Mouse (Mus musculus) layer of hippocampus, postnatal 10 days (tissue): ENCODE data around the gene Ednra. TPM values are rescaled to one million over a fixed set of nuclear protein-coding genes. Genes with fewer than 3 reads are reported as not detected.
"Not testable (repeated sequence)": the region's sequence is repeated elsewhere in the genome, so short reads cannot be mapped to it uniquely, and the experiment has no call there.

ENCODE experiments used
- DNase-seq, 2 experiments: peaks; one replicate each; pipeline ENCODE4 v3.0.0; 2021; ENCODE audit warnings: low spot score in 2 of 2
- total RNA-seq, 2 experiments: library from RNA; stranded (reverse); gene quantifications; 2 replicates each; pipeline ENCODE4 v1.2.3; 2021

Ednra gene
- total RNA-seq, 2 experiments from 2014 or later: 7.4 to 7.7 TPM

- no peak for DNase-seq
Observed at GRCm38 (mm10) chr8:77723018-77723417, 1.2 kb downstream of the Ednra start.

DNA sequence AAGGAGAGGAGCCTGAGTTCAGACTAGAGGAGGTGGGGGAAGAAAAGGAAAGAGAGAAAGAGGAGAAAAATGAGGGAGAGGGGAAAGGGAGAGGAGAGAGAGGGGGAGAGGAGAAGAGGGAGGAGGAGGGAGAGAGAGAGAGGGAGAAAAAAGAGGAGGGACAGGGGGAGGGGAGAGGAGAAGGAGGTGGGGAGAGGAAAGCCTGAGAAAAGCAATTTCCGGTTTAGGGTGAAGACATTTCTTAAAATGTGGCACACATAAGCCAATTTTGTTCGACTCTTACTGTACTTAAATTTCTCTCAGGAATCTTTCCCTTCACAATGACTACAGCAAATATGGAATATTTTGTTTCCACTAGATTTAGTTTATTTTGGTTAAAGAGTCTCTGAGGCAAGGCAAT lies 5.3 kb downstream of the Ednra start:
- no peak for DNase-seq

DNA sequence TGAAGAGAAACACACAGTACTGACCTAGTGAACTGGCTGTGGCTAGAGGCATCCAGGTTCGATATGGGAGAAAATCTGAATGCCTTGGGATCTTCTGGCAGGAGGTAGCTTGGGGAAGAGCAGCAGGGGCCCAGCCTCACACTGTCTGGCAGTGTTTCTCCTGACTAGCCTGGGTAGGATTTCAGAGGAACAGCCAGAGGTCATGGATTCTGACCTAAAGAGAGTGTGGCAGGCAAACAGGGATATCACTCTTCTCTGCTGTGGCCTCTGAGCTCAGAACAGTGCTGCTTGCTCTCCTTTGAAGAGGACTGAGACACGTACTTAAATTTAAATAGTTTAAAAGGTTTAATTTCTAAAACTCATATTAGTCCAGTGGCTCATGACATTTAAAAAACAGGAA lies 7.2 kb downstream of the Ednra start:
- DNase-seq: no peak

GRCm38 (mm10) chr8:77714455-77714854 lies 9.8 kb downstream of the Ednra start:
- DNase-seq: no peak

- DNase-seq: no peak
Observed at GRCm38 (mm10) chr8:77713688-77714087, 10.6 kb downstream of the Ednra start.

GRCm38 (mm10) chr8:77704768-77705167 lies 19.5 kb downstream of the Ednra start:
- DNase-seq: no peak

- DNase-seq: no peak
Observed at GRCm38 (mm10) chr8:77698028-77698427, 26.2 kb downstream of the Ednra start.

DNA sequence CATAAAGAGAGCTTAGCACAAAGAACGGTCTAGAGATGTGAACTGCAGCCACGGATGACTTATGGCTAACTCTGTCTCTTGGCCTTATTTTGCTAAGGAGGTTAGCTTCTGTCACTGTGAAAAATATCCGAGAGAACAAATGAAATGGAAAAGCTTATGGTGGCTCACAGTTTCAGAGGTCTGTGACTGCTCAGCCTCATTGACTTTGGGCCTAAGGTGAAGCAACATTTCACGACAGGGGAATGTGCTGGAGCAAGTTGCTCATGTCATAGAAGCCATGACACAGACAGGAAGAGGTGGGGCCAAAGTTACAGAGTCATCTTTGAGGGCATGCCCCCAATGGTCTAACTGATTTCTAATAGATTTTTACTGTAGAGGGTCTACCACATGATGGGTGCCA lies 28.1 kb downstream of the Ednra start:
- DNase-seq: no peak

DNA sequence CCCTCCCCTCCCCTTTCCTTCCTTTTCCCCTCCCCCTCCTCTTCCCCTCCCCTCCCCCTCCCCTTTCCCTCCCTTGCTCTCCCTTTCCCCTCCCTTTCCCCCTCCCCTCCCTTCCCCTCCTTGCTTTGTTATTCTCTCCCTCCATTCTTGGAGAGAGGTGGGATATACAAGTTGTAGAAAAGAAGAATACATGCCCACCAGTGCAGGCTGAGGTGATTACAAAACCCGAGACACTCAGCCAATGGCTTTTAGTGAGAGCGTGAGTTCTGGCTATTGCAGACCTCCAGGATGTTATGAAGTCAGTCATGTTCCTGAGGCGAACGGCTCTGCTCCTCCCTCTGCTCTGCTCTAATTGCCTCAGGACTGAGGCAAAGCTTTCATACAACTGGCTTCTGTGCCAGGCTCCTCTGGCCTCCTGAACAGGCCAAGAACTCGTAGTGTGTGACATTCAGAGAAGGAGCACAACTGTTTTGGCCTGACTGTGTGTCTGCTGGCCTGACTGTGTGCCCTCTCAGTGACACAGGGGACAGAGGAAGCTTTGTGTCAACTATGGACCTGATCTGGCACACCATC lies 28.7 kb downstream of the Ednra start:
- DNase-seq: no peak

DNA sequence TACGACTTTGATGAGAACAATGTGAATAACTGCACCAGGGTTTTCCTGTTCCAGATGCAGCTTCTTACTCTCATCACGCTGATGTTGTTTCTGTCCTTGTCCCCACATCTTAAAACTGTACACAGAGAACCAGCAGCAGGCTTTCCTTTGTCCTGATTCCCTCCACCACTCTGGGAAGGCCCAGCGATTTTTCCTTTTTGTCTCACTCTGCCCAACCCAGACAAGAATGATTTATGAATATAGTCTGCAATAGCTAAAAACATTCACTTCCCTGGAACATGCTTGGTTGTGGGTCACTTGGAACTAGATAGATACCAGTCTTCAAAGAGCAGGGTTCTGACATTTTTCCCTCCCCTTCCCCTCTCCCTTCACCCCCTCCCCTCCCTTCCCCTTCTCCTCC lies 29.2 kb downstream of the Ednra start:
- DNase-seq: no peak

GRCm38 (mm10) chr8:77694588-77694987 lies 29.7 kb downstream of the Ednra start:
- DNase-seq: no peak

- DNase-seq: not testable (repeated sequence)
Observed at GRCm38 (mm10) chr8:77689421-77690059, 34.7 kb downstream of the Ednra start.

GRCm38 (mm10) chr8:77688978-77689377 lies 35.3 kb downstream of the Ednra start:
- DNase-seq: no peak

GRCm38 (mm10) chr8:77684372-77684771 lies 39.9 kb downstream of the Ednra start:
- no peak for DNase-seq

DNA sequence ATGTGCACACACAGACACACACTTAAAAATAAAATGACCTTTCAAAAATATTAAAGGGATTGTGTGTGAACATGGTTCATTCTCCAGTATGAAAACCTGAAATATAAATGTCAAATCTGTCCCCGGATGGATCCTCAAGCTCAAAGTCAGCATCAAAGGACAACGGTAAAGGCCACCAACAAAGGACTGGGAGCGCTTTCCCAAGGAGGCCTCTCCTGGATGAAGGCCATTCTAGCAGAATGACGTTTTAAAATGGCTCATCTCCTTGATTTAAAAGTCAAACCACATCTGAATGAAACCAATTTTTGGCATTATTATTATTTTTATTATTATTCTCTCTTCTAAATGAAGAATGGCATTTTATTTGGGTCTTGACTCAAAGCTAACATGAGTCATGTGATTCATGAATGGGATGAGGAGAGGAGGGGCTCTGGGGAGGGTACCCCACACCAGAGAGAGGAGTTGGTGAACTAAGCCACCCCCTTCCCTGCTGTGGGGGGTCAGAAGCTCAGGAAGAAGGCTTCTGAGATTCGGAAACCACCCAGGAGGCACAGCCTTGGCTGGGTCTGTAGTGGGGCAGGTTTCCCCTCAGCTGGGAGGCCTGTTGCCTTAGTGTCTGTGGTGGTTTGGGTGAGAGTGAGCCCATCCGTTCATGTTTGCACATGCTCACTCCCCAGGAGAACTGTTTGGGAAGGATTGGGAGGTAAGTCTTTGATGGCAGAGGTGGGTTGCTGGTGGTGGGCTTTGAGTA lies 40.7 kb downstream of the Ednra start:
- no peak for DNase-seq

- no peak for DNase-seq
Observed at GRCm38 (mm10) chr8:77682008-77682934, 42.0 kb downstream of the Ednra start.

DNA sequence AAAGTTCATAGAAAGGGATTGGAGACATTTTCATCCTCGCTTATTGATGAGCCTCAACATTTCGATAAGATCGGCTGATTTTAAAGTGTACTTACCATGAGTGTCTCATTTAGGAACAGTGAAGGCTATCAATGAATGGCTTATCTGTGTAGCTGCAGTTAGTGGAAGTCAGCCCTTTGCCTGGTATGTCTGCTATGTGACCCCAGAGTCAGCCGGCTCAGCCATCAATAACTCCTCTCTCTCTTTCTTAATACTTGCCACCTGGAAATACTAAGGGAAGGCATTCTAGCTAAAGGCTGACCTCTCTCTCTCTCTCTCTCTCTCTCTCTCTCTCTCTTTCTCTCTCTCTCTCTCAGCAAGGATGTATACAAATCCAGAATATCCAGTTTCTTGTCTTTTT lies 52.2 kb downstream of the Ednra start:
- DNase-seq: no peak

- no peak for DNase-seq
Observed at GRCm38 (mm10) chr8:77670612-77671363, 53.5 kb downstream of the Ednra start.

GRCm38 (mm10) chr8:77667916-77668315 lies 56.3 kb downstream of the Ednra start:
- DNase-seq: no peak

- DNase-seq: no peak
Observed at GRCm38 (mm10) chr8:77664901-77665300, 59.4 kb downstream of the Ednra start.
